Mouse (Mus musculus): Measurements from ENCODE around the gene Tmem88b. TPM values are rescaled to one million over a fixed set of nuclear protein-coding genes. Genes with fewer than 3 reads are reported as not detected.
A peak's percentile ranks its signal among the peaks of the same experiment; 100 is the strongest.
"Not testable (repeated sequence)": the region's sequence is repeated elsewhere in the genome, so short reads cannot be mapped to it uniquely, and the experiment has no call there.

Tmem88b gene
- polyA plus RNA-seq, 1 experiment from 2014 or later = 0.32 TPM

- Histone ChIP-seq H3K27me3 (replicated peaks) (no peaks in the 10 kb centered on the region), H3K27ac (peak within 1 kb of the TSS; percentile 93), H3K36me3 (peaks cover 80% of the 10 kb centered on the region), H3K4me1 (peaks cover 35% of the 10 kb centered on the region), H3K4me2 (peak within 1 kb of the TSS; percentile 86), H3K9me3 (replicated peaks) (no peaks in the 10 kb centered on the region), H3K4me3 (peak within 1 kb of the TSS; percentile 98), H3K9ac (peak within 1 kb of the TSS; percentile 100)
- WGBS (ENCODE audit: insufficient replicate concordance) = 4% methylated on average over 55 of the region's 60 CpGs
- ATAC-seq = peak; percentile 99
These were observed 26.4 kb upstream of the Tmem88b start, which contains the start of gene Ccnl2 for GRCm38 (mm10) chr4:155811929-155812664. Gene Ccnl2 (plus strand): TSS chr4:155812489.

- 82% methylated on average over 3 of the region's 3 CpGs for WGBS (ENCODE audit: insufficient replicate concordance)
- peaks cover 71% of the 10 kb centered on the region for H3K36me3 ChIP-seq
- H3K9me3 ChIP-seq (replicated peaks) = no peaks in the 10 kb centered on the region
- H3K27ac ChIP-seq = no peak overlapping the region
- no peaks in the 10 kb centered on the region for H3K27me3 ChIP-seq (replicated peaks)
- no peak overlapping the region for H3K4me3 ChIP-seq
- peaks cover 37% of the 10 kb centered on the region for H3K4me1 ChIP-seq
- no peak overlapping the region for H3K4me2 ChIP-seq
- H3K9ac ChIP-seq = no peak overlapping the region
- no peak for ATAC-seq
These were observed 22.2 kb upstream of the Tmem88b start for GRCm38 (mm10) chr4:155807841-155808240.

GRCm38 (mm10) chr4:155803340-155804041 lies 17.8 kb upstream of the Tmem88b start:
- Histone ChIP-seq H3K4me2 (peak overlapping the region; percentile 88), H3K9me3 (replicated peaks) (no peaks in the 10 kb centered on the region), H3K27me3 (replicated peaks) (peaks cover 1% of the 10 kb centered on the region; the same call in 1 of the 2 replicates), H3K9ac (peak overlapping the region; percentile 83), H3K36me3 (peaks cover 41% of the 10 kb centered on the region), H3K4me1 (peaks cover 33% of the 10 kb centered on the region), H3K27ac (peak overlapping the region; percentile 78), H3K4me3 (peak overlapping the region; percentile 80)
- peak; percentile 97 for ATAC-seq
- WGBS (ENCODE audit: insufficient replicate concordance) = under 1% methylated on average over 57 of the region's 58 CpGs

- peaks cover 33% of the 10 kb centered on the region for H3K4me1 ChIP-seq
- H3K4me2 ChIP-seq = peak within 1 kb of the TSS; percentile 88
- peak; percentile 65 for ATAC-seq
- H3K27ac ChIP-seq = peak within 1 kb of the TSS; percentile 78
- peaks cover 6% of the 10 kb centered on the region; the same call in 1 of the 2 replicates for H3K27me3 ChIP-seq (replicated peaks)
- H3K9ac ChIP-seq = peak within 1 kb of the TSS; percentile 83
- peak within 1 kb of the TSS; percentile 80 for H3K4me3 ChIP-seq
- no peaks in the 10 kb centered on the region for H3K9me3 ChIP-seq (replicated peaks)
- 4% methylated on average over 12 of the region's 12 CpGs for WGBS (ENCODE audit: insufficient replicate concordance)
- H3K36me3 ChIP-seq = peaks cover 35% of the 10 kb centered on the region
These were observed 17.2 kb upstream of the Tmem88b start, which contains the start of gene Mrpl20 for GRCm38 (mm10) chr4:155802741-155803339. Gene Mrpl20 (plus strand): TSS chr4:155802878.

- Histone ChIP-seq H3K9me3 (replicated peaks) (no peaks in the 10 kb centered on the region), H3K4me1 (peaks cover 33% of the 10 kb centered on the region), H3K4me2 (peak overlapping the region; percentile 88; the same call in 1 of the 2 replicates), H3K36me3 (peaks cover 27% of the 10 kb centered on the region), H3K9ac (no peak overlapping the region), H3K27ac (no peak overlapping the region), H3K4me3 (no peak overlapping the region), H3K27me3 (replicated peaks) (peaks cover 6% of the 10 kb centered on the region; the same call in 1 of the 2 replicates)
- ATAC-seq = no peak
- 100% methylated on average over 1 of the region's 1 CpGs for WGBS (ENCODE audit: insufficient replicate concordance)
These were observed 16.4 kb upstream of the Tmem88b start for GRCm38 (mm10) chr4:155802075-155802474.

- no peaks in the 10 kb centered on the region for H3K36me3 ChIP-seq
- no peak overlapping the region for H3K9ac ChIP-seq
- no peak overlapping the region for H3K4me2 ChIP-seq
- H3K27ac ChIP-seq = no peak overlapping the region
- peaks cover 8% of the 10 kb centered on the region for H3K4me1 ChIP-seq
- WGBS (ENCODE audit: insufficient replicate concordance) = 63% methylated on average over 2 of the region's 2 CpGs
- H3K4me3 ChIP-seq = no peak overlapping the region
- no peaks in the 10 kb centered on the region for H3K9me3 ChIP-seq (replicated peaks)
- ATAC-seq = no peak
- H3K27me3 ChIP-seq (replicated peaks) = peaks cover 49% of the 10 kb centered on the region
These were observed 8.1 kb upstream of the Tmem88b start for GRCm38 (mm10) chr4:155793730-155794129.

- no peaks in the 10 kb centered on the region for H3K36me3 ChIP-seq
- H3K27me3 ChIP-seq (replicated peaks) = peaks cover 42% of the 10 kb centered on the region
- H3K9me3 ChIP-seq (replicated peaks) = no peaks in the 10 kb centered on the region
- peaks cover 14% of the 10 kb centered on the region for H3K4me1 ChIP-seq
- 60% methylated on average over 24 of the region's 24 CpGs for WGBS (ENCODE audit: insufficient replicate concordance)
- H3K27ac ChIP-seq = no peak overlapping the region
- H3K4me2 ChIP-seq = no peak overlapping the region
- no peak overlapping the region for H3K4me3 ChIP-seq
- no peak overlapping the region for H3K9ac ChIP-seq
- ATAC-seq = no peak
These were observed 5.7 kb upstream of the Tmem88b start for GRCm38 (mm10) chr4:155791240-155791933.

- H3K36me3 ChIP-seq = no peaks in the 10 kb centered on the region
- WGBS (ENCODE audit: insufficient replicate concordance) = 47% methylated on average over 3 of the region's 3 CpGs
- no peak overlapping the region for H3K9ac ChIP-seq
- H3K4me2 ChIP-seq = no peak overlapping the region
- H3K9me3 ChIP-seq (replicated peaks) = no peaks in the 10 kb centered on the region
- H3K4me1 ChIP-seq = peaks cover 17% of the 10 kb centered on the region
- H3K27ac ChIP-seq = no peak overlapping the region
- no peak overlapping the region for H3K4me3 ChIP-seq
- H3K27me3 ChIP-seq (replicated peaks) = peaks cover 35% of the 10 kb centered on the region
- no peak for ATAC-seq
These were observed 5.0 kb upstream of the Tmem88b start for GRCm38 (mm10) chr4:155790650-155791161.

- Histone ChIP-seq H3K36me3 (no peaks in the 10 kb centered on the region), H3K4me1 (peaks cover 23% of the 10 kb centered on the region), H3K4me3 (no peak within 1 kb of the TSS), H3K27ac (no peak within 1 kb of the TSS), H3K27me3 (replicated peaks) (peaks cover 36% of the 10 kb centered on the region), H3K9ac (no peak within 1 kb of the TSS), H3K4me2 (no peak within 1 kb of the TSS), H3K9me3 (replicated peaks) (no peaks in the 10 kb centered on the region)
- 76% methylated on average over 3 of the region's 3 CpGs for WGBS (ENCODE audit: insufficient replicate concordance)
- ATAC-seq = no peak
These were observed 4.4 kb upstream of the Tmem88b start, which contains the start of gene Ankrd65 for GRCm38 (mm10) chr4:155790021-155790489. Gene Ankrd65 (plus strand): TSS chr4:155790439.

GRCm38 (mm10) chr4:155788833-155789232 lies 3.2 kb upstream of the Tmem88b start:
- H3K27me3 ChIP-seq (replicated peaks) = peaks cover 37% of the 10 kb centered on the region
- H3K27ac ChIP-seq; ATAC-seq; H3K9me3 ChIP-seq (replicated peaks); H3K9ac ChIP-seq; H3K4me2 ChIP-seq; H3K4me3 ChIP-seq; H3K36me3 ChIP-seq: not testable (repeated sequence)
- WGBS (ENCODE audit: insufficient replicate concordance) = 64% methylated on average over 4 of the region's 4 CpGs
- H3K4me1 ChIP-seq = peaks cover 34% of the 10 kb centered on the region

GRCm38 (mm10) chr4:155788300-155788699 lies 2.6 kb upstream of the Tmem88b start:
- WGBS (ENCODE audit: insufficient replicate concordance) = 49% methylated on average over 3 of the region's 3 CpGs
- Histone ChIP-seq H3K36me3 (no peaks in the 10 kb centered on the region), H3K27ac (no peak overlapping the region), H3K27me3 (replicated peaks) (peaks cover 36% of the 10 kb centered on the region), H3K4me3 (no peak overlapping the region), H3K9ac (no peak overlapping the region), H3K9me3 (replicated peaks) (no peaks in the 10 kb centered on the region), H3K4me2 (no peak overlapping the region), H3K4me1 (peaks cover 37% of the 10 kb centered on the region)
- no peak for ATAC-seq

Data from liver, embryonic 12.5 days (tissue).